ENCODE assay signal across 15 mouse cellular contexts in genomic region chr15:56820977-56821579, GRCm38 (mm10).
"Had no signal": no experiment of that assay in that cellular context is flagged by ENCODE, and none has a peak within 500 bp of the region (broad histone marks: within the 10 kb centered on the region; RNA-seq: fewer than 3 reads in every experiment).

No protein-coding gene starts in this region.

- H3K36me3 ChIP-seq: kidney, embryonic 15.5 days; limb, embryonic 15.5 days; liver, embryonic 12.5 days; neural tube, embryonic 13.5 days; stomach, embryonic 15.5 days had no signal

- DNase-seq: kidney, adult 2 months; kidney, postnatal 14 days; lung, embryonic 14.5 days; lung, postnatal 14 days; right cerebral cortex, adult 18-20 months; right cerebral cortex, postnatal 25 days; thymus, adult 2 months; thymus, postnatal 25 days had no signal

- H3K27me3 ChIP-seq: kidney, embryonic 15.5 days; limb, embryonic 15.5 days; liver, embryonic 12.5 days; neural tube, embryonic 13.5 days; stomach, embryonic 15.5 days had no signal

- H3K4me1 ChIP-seq: limb, embryonic 15.5 days; liver, embryonic 12.5 days; stomach, embryonic 15.5 days had no signal

- H3K4me3 ChIP-seq: kidney, embryonic 15.5 days; left cerebral cortex, adult 2 months; limb, embryonic 15.5 days; liver, embryonic 12.5 days; neural tube, embryonic 13.5 days; stomach, embryonic 15.5 days had no signal

- H3K27ac ChIP-seq: kidney, embryonic 15.5 days; left cerebral cortex, adult 2 months; limb, embryonic 15.5 days; liver, embryonic 12.5 days; neural tube, embryonic 13.5 days; stomach, embryonic 15.5 days had no signal

- ATAC-seq: intestine, embryonic 16.5 days; liver, embryonic 12.5 days had no signal

- H3K9ac ChIP-seq: kidney, embryonic 15.5 days; limb, embryonic 15.5 days; liver, embryonic 12.5 days; lung, embryonic 14.5 days; neural tube, embryonic 13.5 days; stomach, embryonic 15.5 days had no signal

- H3K9me3 ChIP-seq: kidney, embryonic 15.5 days; limb, embryonic 15.5 days; liver, embryonic 12.5 days; neural tube, embryonic 13.5 days; stomach, embryonic 15.5 days had no signal

- H3K4me2 ChIP-seq: kidney, embryonic 15.5 days; limb, embryonic 15.5 days; liver, embryonic 12.5 days; lung, embryonic 14.5 days; neural tube, embryonic 13.5 days; stomach, embryonic 15.5 days had no signal
